Comparison of ENCODE assay signal across 8 mouse cellular contexts in the genomic region with DNA sequence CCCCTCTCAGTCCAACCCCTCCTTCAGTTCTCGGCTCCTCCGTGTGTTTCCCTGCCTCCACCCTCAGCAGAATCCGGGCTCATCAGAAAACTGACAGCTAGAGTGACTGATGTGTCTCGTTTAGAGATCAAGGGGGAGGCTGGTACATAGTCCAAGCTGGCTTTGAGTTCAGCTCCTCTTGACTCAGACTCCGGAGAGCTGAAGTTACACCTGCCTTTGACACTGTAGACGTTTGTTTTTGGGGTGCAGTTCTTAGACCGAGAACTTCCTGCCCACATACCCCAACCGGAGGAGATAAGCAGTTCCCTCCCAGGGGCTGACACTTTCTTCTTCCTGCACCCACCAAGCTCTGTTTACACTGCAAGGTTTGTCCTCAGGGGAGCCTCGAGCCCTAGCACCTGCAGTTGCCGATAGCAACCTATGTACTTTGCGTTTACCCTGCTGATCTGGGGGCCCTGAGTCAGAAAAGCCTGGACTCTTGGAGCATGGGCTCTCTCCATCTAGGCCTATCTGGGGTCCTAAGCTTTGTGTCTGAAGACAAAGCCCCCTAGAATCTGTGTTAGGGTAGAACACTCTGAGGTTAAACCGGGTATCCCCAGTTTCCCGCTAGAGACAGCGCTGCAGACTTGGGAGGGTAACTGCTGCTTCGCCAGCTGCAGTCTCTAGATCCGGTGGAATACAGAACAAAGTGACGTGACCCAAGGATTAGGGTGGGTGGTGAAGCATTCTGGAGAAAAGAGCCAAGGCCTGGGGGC. TPM values are rescaled to one million over a fixed set of nuclear protein-coding genes. Genes with fewer than 3 reads are reported as not detected.
A peak's percentile ranks its signal among the peaks of the same experiment; 100 is the strongest.
DNase-seq lines count a peak whose midpoint lies in the region; ATAC-seq and TF ChIP-seq lines count a peak whose summit lies in the region.

No protein-coding gene starts in this region.

- peak; percentile 63 for DNase-seq in G1E (ENCODE audit: low spot score)
- peak; percentile 72 for DNase-seq in stomach, postnatal 0 days (ENCODE audit: low spot score)
- no peak for DNase-seq in cerebellum, adult 8-10 months
- no peak for DNase-seq in cerebellum, postnatal 36 days

- peaks cover 72% of the 10 kb centered on the region for H3K4me1 ChIP-seq in G1E (ENCODE audit: insufficient read depth, low read depth, low read length)
- peaks cover 16% of the 10 kb centered on the region for H3K4me1 ChIP-seq in limb, embryonic 13.5 days
- H3K4me1 ChIP-seq in midbrain, embryonic 13.5 days (replicated peaks): peaks cover 38% of the 10 kb centered on the region
- peaks cover 6% of the 10 kb centered on the region; the same call in 1 of the 2 replicates for H3K4me1 ChIP-seq in stomach, postnatal 0 days (replicated peaks; ENCODE audit: control insufficient read depth, insufficient read depth)

- H3K27ac ChIP-seq in limb, embryonic 13.5 days: no peak overlapping the region
- peak overlapping the region; percentile 74 for H3K27ac ChIP-seq in midbrain, embryonic 13.5 days
- peak overlapping the region; percentile 93 for H3K27ac ChIP-seq in stomach, postnatal 0 days (replicated peaks)

- H3K4me3 ChIP-seq in G1E (ENCODE audit: low read depth, low read length): peak overlapping the region; percentile 97
- peak overlapping the region; percentile 64 for H3K4me3 ChIP-seq in limb, embryonic 13.5 days
- H3K4me3 ChIP-seq in midbrain, embryonic 13.5 days (replicated peaks): peak overlapping the region; percentile 54
- peak overlapping the region; percentile 65 for H3K4me3 ChIP-seq in stomach, postnatal 0 days (ENCODE audit: low read depth, low read length)

- H3K9me3 ChIP-seq in G1E (replicated peaks): no peaks in the 10 kb centered on the region
- no peaks in the 10 kb centered on the region for H3K9me3 ChIP-seq in limb, embryonic 13.5 days
- H3K9me3 ChIP-seq in midbrain, embryonic 13.5 days: no peaks in the 10 kb centered on the region
- no peaks in the 10 kb centered on the region for H3K9me3 ChIP-seq in stomach, postnatal 0 days (ENCODE audit: control insufficient read depth, low read length)

- no peak for TF ChIP-seq EP300 in stomach, postnatal 0 days (optimal IDR thresholded peaks at IDR 0.05)

- H3K4me2 ChIP-seq in limb, embryonic 13.5 days (replicated peaks): peak overlapping the region; percentile 96
- H3K4me2 ChIP-seq in midbrain, embryonic 13.5 days (replicated peaks): peak overlapping the region; percentile 86
- H3K4me2 ChIP-seq in stomach, postnatal 0 days (replicated peaks; ENCODE audit: low read depth): peak overlapping the region; percentile 89

- H3K36me3 ChIP-seq in G1E (replicated peaks): peaks cover 18% of the 10 kb centered on the region
- no peaks in the 10 kb centered on the region for H3K36me3 ChIP-seq in limb, embryonic 13.5 days
- H3K36me3 ChIP-seq in midbrain, embryonic 13.5 days: no peaks in the 10 kb centered on the region
- H3K36me3 ChIP-seq in stomach, postnatal 0 days (ENCODE audit: control insufficient read depth, insufficient read depth, low read length): no peaks in the 10 kb centered on the region

- no peaks in the 10 kb centered on the region for H3K27me3 ChIP-seq in G1E (ENCODE audit: insufficient read depth, low read length)
- peaks cover 53% of the 10 kb centered on the region for H3K27me3 ChIP-seq in limb, embryonic 13.5 days
- H3K27me3 ChIP-seq in midbrain, embryonic 13.5 days: peaks cover 9% of the 10 kb centered on the region
- no peaks in the 10 kb centered on the region for H3K27me3 ChIP-seq in stomach, postnatal 0 days (ENCODE audit: control insufficient read depth, insufficient read depth, low read length)

- ATAC-seq in G1E (ENCODE audit: extremely low read depth, insufficient number of reproducible peaks, low FRiP score, poor library complexity, severe bottlenecking): peak; percentile 18
- peak; percentile 43 for ATAC-seq in common myeloid progenitor, adult 5-6 weeks (replicated peaks; ENCODE audit: low read depth, poor library complexity, severe bottlenecking)
- ATAC-seq in hematopoietic stem cell, adult 5-6 weeks (replicated peaks in 1 of 2; ENCODE audit: insufficient read depth in 1 of 2, low FRiP score in 2 of 2, low TSS enrichment in 1 of 2, low read depth in 1 of 2, poor library complexity in 2 of 2, severe bottlenecking in 2 of 2): peak; percentile 51 to 54
- no peak for ATAC-seq in limb, embryonic 13.5 days (ENCODE audit: low FRiP score, low read depth)
- ATAC-seq in midbrain, embryonic 13.5 days: no peak; the same call in 1 of the 2 replicates
- ATAC-seq in stomach, postnatal 0 days (ENCODE audit: low FRiP score, low TSS enrichment): peak; percentile 83

- no peak for TF ChIP-seq CTCF in G1E (IDR thresholded peaks at IDR 0.05; ENCODE audit: low read depth, low read length)
- TF ChIP-seq CTCF in stomach, postnatal 0 days (IDR thresholded peaks at IDR 0.05; ENCODE audit: low read depth): no peak

- peak overlapping the region; percentile 70 for H3K9ac ChIP-seq in limb, embryonic 13.5 days
- H3K9ac ChIP-seq in midbrain, embryonic 13.5 days (replicated peaks): peak overlapping the region; percentile 78
- H3K9ac ChIP-seq in stomach, postnatal 0 days (ENCODE audit: low read length): peak overlapping the region; percentile 78

- 4% methylated on average over 17 of the region's 17 CpGs for WGBS in limb, embryonic 13.5 days
- WGBS in midbrain, embryonic 13.5 days: 4% methylated on average over 17 of the region's 17 CpGs
- WGBS in stomach, postnatal 0 days: 5% methylated on average over 17 of the region's 17 CpGs

RNA-seq across cellular contexts. Expression of gene Acss1, which starts 1.1 kb away (rescaled TPM):
- total RNA-seq in G1E (2014; fragmentation: Nextera tagmentation): 121 and 123 TPM in 2 replicates
- total RNA-seq in G1E (2017): 67.3 and 75.9 TPM in 2 replicates
- polyA plus RNA-seq in G1E (2012): 24.8 and 42.1 TPM in 2 replicates
- 39.6 and 40.4 TPM in 2 replicates for total RNA-seq in common myeloid progenitor, adult 5-6 weeks (2017)
- 12.1 and 20.0 TPM in 2 replicates for total RNA-seq in hematopoietic stem cell, adult 5-6 weeks (2017)
- polyA plus RNA-seq in limb, embryonic 13.5 days (2015; fragmentation: Nextera tagmentation; extraction: Ambion mirVana): 4.1 and 4.5 TPM in 2 replicates
- 20.1 and 22.7 TPM in 2 replicates for polyA plus RNA-seq in midbrain, embryonic 13.5 days (2015; fragmentation: Nextera tagmentation; extraction: Ambion mirVana)
- 28.2 and 35.7 TPM in 2 replicates for polyA plus RNA-seq in stomach, postnatal 0 days (2015; fragmentation: Nextera tagmentation; extraction: Ambion mirVana)

RNA-seq across cellular contexts. Expression of gene Vsx1, which starts 21.9 kb away (rescaled TPM):
- total RNA-seq in G1E (2014; fragmentation: Nextera tagmentation): not detected in 2 replicates
- total RNA-seq in G1E (2017): 0.05 TPM in 1 of 2 replicates, not detected in the other
- not detected in 2 replicates for polyA plus RNA-seq in G1E (2012)
- not detected in 2 replicates for total RNA-seq in common myeloid progenitor, adult 5-6 weeks (2017)
- not detected in 2 replicates for total RNA-seq in hematopoietic stem cell, adult 5-6 weeks (2017)
- 0.04 TPM in 1 of 2 replicates, not detected in the other for polyA plus RNA-seq in limb, embryonic 13.5 days (2015; fragmentation: Nextera tagmentation; extraction: Ambion mirVana)
- 0.05 and 0.23 TPM in 2 replicates for polyA plus RNA-seq in midbrain, embryonic 13.5 days (2015; fragmentation: Nextera tagmentation; extraction: Ambion mirVana)
- not detected in 2 replicates for polyA plus RNA-seq in stomach, postnatal 0 days (2015; fragmentation: Nextera tagmentation; extraction: Ambion mirVana)

RNA-seq across cellular contexts. Expression of gene Apmap, which starts 58.9 kb away (rescaled TPM):
- 15.1 and 17.0 TPM in 2 replicates for total RNA-seq in G1E (2014; fragmentation: Nextera tagmentation)
- 31.5 and 32.3 TPM in 2 replicates for total RNA-seq in G1E (2017)
- polyA plus RNA-seq in G1E (2012): 37.7 and 55.2 TPM in 2 replicates
- 42.3 and 46.1 TPM in 2 replicates for total RNA-seq in common myeloid progenitor, adult 5-6 weeks (2017)
- total RNA-seq in hematopoietic stem cell, adult 5-6 weeks (2017): 40.0 and 48.2 TPM in 2 replicates
- polyA plus RNA-seq in limb, embryonic 13.5 days (2015; fragmentation: Nextera tagmentation; extraction: Ambion mirVana): 28.4 and 30.9 TPM in 2 replicates
- polyA plus RNA-seq in midbrain, embryonic 13.5 days (2015; fragmentation: Nextera tagmentation; extraction: Ambion mirVana): 39.9 and 43.0 TPM in 2 replicates
- polyA plus RNA-seq in stomach, postnatal 0 days (2015; fragmentation: Nextera tagmentation; extraction: Ambion mirVana): 30.0 and 30.1 TPM in 2 replicates

Comparison
In these comparisons a context has a peak if more than half of its experiments do, and no peak if none do; other contexts are left out.
1. ATAC-seq: peak in G1E (single experiment), common myeloid progenitor, adult 5-6 weeks (single experiment), hematopoietic stem cell, adult 5-6 weeks (2 of 2) and stomach, postnatal 0 days (single experiment); none in limb, embryonic 13.5 days (single experiment) and midbrain, embryonic 13.5 days (single experiment).
2. DNase-seq: peak in G1E (single experiment) and stomach, postnatal 0 days (single experiment); none in cerebellum, adult 8-10 months (single experiment) and cerebellum, postnatal 36 days (0 of 2).
3. Peak in every context shown above with its lines, with median percentiles within 50 percentile points of each other: H3K4me3 ChIP-seq, H3K4me2 ChIP-seq and H3K9ac ChIP-seq.